In the genomic region with DNA sequence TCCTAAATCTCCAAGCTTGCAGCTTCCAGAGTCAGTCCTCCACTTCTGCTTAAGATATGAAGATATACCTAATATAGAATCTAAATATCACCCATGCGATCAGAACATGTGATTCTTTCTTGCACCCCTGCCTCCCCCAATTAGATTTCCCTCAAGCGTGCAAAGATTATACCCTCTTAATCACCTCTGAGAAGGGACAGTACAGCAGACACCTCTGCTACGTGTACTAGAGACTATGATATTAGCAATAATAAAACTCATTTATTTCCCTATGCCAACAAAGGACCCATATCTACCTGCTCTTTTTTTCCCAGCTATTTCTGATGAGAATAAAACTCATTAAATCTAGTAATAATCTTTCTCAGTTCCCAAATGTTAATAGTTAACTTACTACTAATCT, we compare ENCODE assay signal across 21 mouse cellular contexts. TPM values are rescaled to one million over a fixed set of nuclear protein-coding genes. Genes with fewer than 3 reads are reported as not detected.
"Had no signal": no experiment of that assay in that cellular context is flagged by ENCODE, and none has a peak within 500 bp of the region (broad histone marks: within the 10 kb centered on the region; RNA-seq: fewer than 3 reads in every experiment).

No protein-coding gene starts in this region.

- H3K27ac ChIP-seq: lung, embryonic 15.5 days; macrophage; midbrain, embryonic 13.5 days; midbrain, embryonic 15.5 days had no signal

- H3K4me3 ChIP-seq: lung, embryonic 15.5 days; megakaryocyte, embryonic 14.5 days; midbrain, embryonic 13.5 days; midbrain, embryonic 15.5 days; neural tube, embryonic 13.5 days had no signal

- ATAC-seq: liver, postnatal 0 days; lung, postnatal 0 days; midbrain, embryonic 13.5 days; midbrain, embryonic 15.5 days had no signal

- H3K4me1 ChIP-seq: megakaryocyte, embryonic 14.5 days had no signal

- H3K9me3 ChIP-seq: lung, embryonic 15.5 days; megakaryocyte, embryonic 14.5 days; midbrain, embryonic 13.5 days; midbrain, embryonic 15.5 days; neural tube, embryonic 13.5 days had no signal

- H3K27me3 ChIP-seq: lung, embryonic 15.5 days; midbrain, embryonic 13.5 days; midbrain, embryonic 15.5 days; neural tube, embryonic 13.5 days had no signal

- H3K4me2 ChIP-seq: lung, embryonic 15.5 days; midbrain, embryonic 11.5 days; midbrain, embryonic 13.5 days; midbrain, embryonic 15.5 days; neural tube, embryonic 13.5 days had no signal

- H3K36me3 ChIP-seq: lung, embryonic 15.5 days; midbrain, embryonic 13.5 days; midbrain, embryonic 15.5 days; neural tube, embryonic 13.5 days had no signal

- DNase-seq: liver, postnatal 0 days; lung, adult 2 months; lung, postnatal 14 days; lung, postnatal 36 days; retina, postnatal 1 day; right cerebral cortex, adult 18-20 months; right cerebral cortex, postnatal 25 days; right cerebral cortex, postnatal 4 days; spleen, adult 18-20 months; thymus, adult 18-20 months; thymus, postnatal 14 days; thymus, postnatal 36 days had no signal

- H3K9ac ChIP-seq: liver, postnatal 0 days; lung, embryonic 15.5 days; midbrain, embryonic 13.5 days; midbrain, embryonic 15.5 days; neural tube, embryonic 13.5 days had no signal

RNA-seq across cellular contexts. Expression of gene Tmtc1, which starts 49.9 kb away (rescaled TPM):
- total RNA-seq: megakaryocyte progenitor cell, adult 5-6 weeks had no signal
- polyA plus RNA-seq: macrophage had no signal
